Mouse (Mus musculus) midbrain, embryonic 13.5 days (tissue): ENCODE measurements at regions not wholly inside any gene's neighbourhood (a gene's known extent, or its start where the extent isn't known, plus 50 kb on each side); places are given as distances from the start of the nearest gene placed in this dataset.

ENCODE experiments used
- ATAC-seq: fragments of 200-750 bp; cut with Nextera tagmentation; 2 replicates; pipeline ENCODE4 v1.8.0; 2017; ENCODE audit warnings: mild to moderate bottlenecking, moderate TSS enrichment, moderate library complexity
- H3K27ac ChIP-seq: fragments of 300-500 bp; sonication (generic); 2 replicates; pipeline ENCODE4 v1.5.1; 2015; ENCODE audit warnings: inconsistent platforms, mild to moderate bottlenecking, moderate library complexity
- H3K27me3 ChIP-seq: fragments of 300-500 bp; sonication (generic); 2 replicates; pipeline ENCODE4 v1.6.1; 2015; ENCODE audit warnings: mild to moderate bottlenecking, inconsistent platforms
- H3K36me3 ChIP-seq: fragments of 300-500 bp; sonication (generic); 2 replicates; pipeline ENCODE4 v1.6.1; 2015; ENCODE audit warnings: mild to moderate bottlenecking, inconsistent platforms
- H3K4me1 ChIP-seq: fragments of 300-500 bp; sonication (generic); replicated peaks from 2 replicates; pipeline ENCODE4 v1.6.1; 2015; ENCODE audit warnings: inconsistent platforms
- H3K4me2 ChIP-seq: fragments of 300-500 bp; sonication (generic); replicated peaks from 2 replicates; pipeline ENCODE4 v1.6.1; 2015; ENCODE audit warnings: moderate library complexity, mild to moderate bottlenecking, inconsistent platforms
- H3K4me3 ChIP-seq: fragments of 300-500 bp; sonication (generic); replicated peaks from 2 replicates; pipeline ENCODE4 v1.5.1; 2015; ENCODE audit warnings: mild to moderate bottlenecking, inconsistent platforms
- H3K9ac ChIP-seq: fragments of 300-500 bp; sonication (generic); replicated peaks from 2 replicates; pipeline ENCODE4 v1.6.1; 2015; ENCODE audit warnings: mild to moderate bottlenecking, inconsistent platforms
- H3K9me3 ChIP-seq: fragments of 300-500 bp; sonication (generic); 2 replicates; pipeline ENCODE4 v1.6.1; 2016; ENCODE audit warnings: mild to moderate bottlenecking, inconsistent platforms
- WGBS: fragments of 180-500 bp; shearing (Covaris S2); methylation state at CpG from one replicate; pipeline ENCODE4 v1.1.7; 2015; 5-methylcytosine and 5-hydroxymethylcytosine counted together

GRCm38 (mm10) chr17:50388715-50389710 lies 95.6 kb upstream of the Dazl start:
- no peak for ATAC-seq
- H3K4me1 ChIP-seq, result no peaks in the 10 kb centered on the region; the same call in 1 of the 2 replicates
- WGBS, result 86% methylated on average over 12 of the region's 12 CpGs
- H3K4me3 ChIP-seq, result no peak overlapping the region
- no peak overlapping the region for H3K27ac ChIP-seq
- H3K9ac ChIP-seq, result no peak overlapping the region
- H3K36me3 ChIP-seq, result no peaks in the 10 kb centered on the region
- no peaks in the 10 kb centered on the region for H3K9me3 ChIP-seq
- H3K4me2 ChIP-seq, result no peak overlapping the region
- no peaks in the 10 kb centered on the region for H3K27me3 ChIP-seq

GRCm38 (mm10) chr17:50390151-50390550 lies 96.7 kb upstream of the Dazl start:
- ATAC-seq, result no peak

GRCm38 (mm10) chr17:50391207-50391606 lies 97.8 kb upstream of the Dazl start:
- Histone ChIP-seq H3K9me3 (no peaks in the 10 kb centered on the region), H3K9ac (no peak overlapping the region), H3K27me3 (no peaks in the 10 kb centered on the region), H3K27ac (no peak overlapping the region), H3K4me1 (no peaks in the 10 kb centered on the region; the same call in 1 of the 2 replicates), H3K4me3 (no peak overlapping the region), H3K4me2 (no peak overlapping the region), H3K36me3 (no peaks in the 10 kb centered on the region)
- 87% methylated on average over 4 of the region's 4 CpGs for WGBS
- ATAC-seq, result no peak

More at GRCm38 (mm10) chr17:50390151-50390550, 96.7 kb upstream of the Dazl start:
- H3K4me2 ChIP-seq, result no peak overlapping the region
- H3K9me3 ChIP-seq, result no peaks in the 10 kb centered on the region
- no peak overlapping the region for H3K27ac ChIP-seq
- H3K27me3 ChIP-seq, result no peaks in the 10 kb centered on the region
- no peak overlapping the region for H3K9ac ChIP-seq
- no peaks in the 10 kb centered on the region; the same call in 1 of the 2 replicates for H3K4me1 ChIP-seq
- no peak overlapping the region for H3K4me3 ChIP-seq
- H3K36me3 ChIP-seq, result no peaks in the 10 kb centered on the region
- 90% methylated on average over 1 of the region's 1 CpGs for WGBS

GRCm38 (mm10) chr17:50391996-50392395 lies 98.6 kb upstream of the Dazl start:
- ATAC-seq, result no peak
- H3K27ac ChIP-seq, result no peak overlapping the region
- no peaks in the 10 kb centered on the region for H3K27me3 ChIP-seq
- no peaks in the 10 kb centered on the region; the same call in 1 of the 2 replicates for H3K4me1 ChIP-seq
- H3K4me2 ChIP-seq, result no peak overlapping the region
- H3K9me3 ChIP-seq, result no peaks in the 10 kb centered on the region
- no peaks in the 10 kb centered on the region for H3K36me3 ChIP-seq
- no peak overlapping the region for H3K4me3 ChIP-seq
- WGBS, result 92% methylated on average over 11 of the region's 11 CpGs
- H3K9ac ChIP-seq, result no peak overlapping the region

- Histone ChIP-seq H3K27me3 (no peaks in the 10 kb centered on the region), H3K9me3 (no peaks in the 10 kb centered on the region), H3K4me3 (no peak overlapping the region), H3K4me1 (no peaks in the 10 kb centered on the region; the same call in 1 of the 2 replicates), H3K36me3 (no peaks in the 10 kb centered on the region), H3K4me2 (no peak overlapping the region), H3K9ac (no peak overlapping the region), H3K27ac (no peak overlapping the region)
- no peak for ATAC-seq
- 89% methylated on average over 6 of the region's 6 CpGs for WGBS
Observed at GRCm38 (mm10) chr17:50392428-50392827, 99.0 kb upstream of the Dazl start.

- no peak overlapping the region for H3K27ac ChIP-seq
- H3K4me3 ChIP-seq, result no peak overlapping the region
- H3K9ac ChIP-seq, result no peak overlapping the region
- no peaks in the 10 kb centered on the region; the same call in 1 of the 2 replicates for H3K4me1 ChIP-seq
- 88% methylated on average over 2 of the region's 2 CpGs for WGBS
- H3K4me2 ChIP-seq, result no peak overlapping the region
- H3K9me3 ChIP-seq, result no peaks in the 10 kb centered on the region
- no peak for ATAC-seq
- no peaks in the 10 kb centered on the region for H3K27me3 ChIP-seq
- H3K36me3 ChIP-seq, result no peaks in the 10 kb centered on the region
Observed at GRCm38 (mm10) chr17:50392966-50393365, 99.5 kb upstream of the Dazl start.

- no peak for ATAC-seq
- Histone ChIP-seq H3K27ac (no peak overlapping the region), H3K9ac (no peak overlapping the region), H3K4me3 (no peak overlapping the region), H3K36me3 (no peaks in the 10 kb centered on the region), H3K9me3 (no peaks in the 10 kb centered on the region), H3K27me3 (no peaks in the 10 kb centered on the region), H3K4me2 (no peak overlapping the region), H3K4me1 (no peaks in the 10 kb centered on the region; the same call in 1 of the 2 replicates)
- 69% methylated on average over 3 of the region's 3 CpGs for WGBS
Observed at GRCm38 (mm10) chr17:50393698-50394097, 100.3 kb upstream of the Dazl start.

GRCm38 (mm10) chr17:50394801-50395200 lies 101.4 kb upstream of the Dazl start:
- WGBS, result 94% methylated on average over 1 of the region's 1 CpGs

GRCm38 (mm10) chr17:50395669-50396068 lies 102.2 kb upstream of the Dazl start:
- WGBS, result 94% methylated on average over 11 of the region's 11 CpGs
- Histone ChIP-seq H3K27ac (no peak overlapping the region), H3K36me3 (no peaks in the 10 kb centered on the region), H3K9ac (no peak overlapping the region), H3K27me3 (no peaks in the 10 kb centered on the region), H3K4me1 (no peaks in the 10 kb centered on the region; the same call in 1 of the 2 replicates), H3K9me3 (no peaks in the 10 kb centered on the region), H3K4me2 (no peak overlapping the region), H3K4me3 (no peak overlapping the region)
- ATAC-seq, result no peak

More at GRCm38 (mm10) chr17:50394801-50395200, 101.4 kb upstream of the Dazl start:
- H3K27ac ChIP-seq, result no peak overlapping the region
- no peaks in the 10 kb centered on the region; the same call in 1 of the 2 replicates for H3K4me1 ChIP-seq
- H3K27me3 ChIP-seq, result no peaks in the 10 kb centered on the region
- no peak overlapping the region for H3K4me3 ChIP-seq
- no peak overlapping the region for H3K4me2 ChIP-seq
- no peak for ATAC-seq
- no peak overlapping the region for H3K9ac ChIP-seq
- no peaks in the 10 kb centered on the region for H3K9me3 ChIP-seq
- H3K36me3 ChIP-seq, result no peaks in the 10 kb centered on the region

GRCm38 (mm10) chr17:50397324-50397723 lies 103.9 kb upstream of the Dazl start:
- Histone ChIP-seq H3K9me3 (no peaks in the 10 kb centered on the region), H3K36me3 (no peaks in the 10 kb centered on the region), H3K27ac (no peak overlapping the region), H3K27me3 (no peaks in the 10 kb centered on the region), H3K4me3 (no peak overlapping the region), H3K4me1 (no peaks in the 10 kb centered on the region; the same call in 1 of the 2 replicates), H3K9ac (no peak overlapping the region), H3K4me2 (no peak overlapping the region)
- ATAC-seq, result no peak
- WGBS, result 78% methylated on average over 4 of the region's 4 CpGs

- H3K27me3 ChIP-seq, result no peaks in the 10 kb centered on the region
- ATAC-seq, result no peak
- WGBS, result 59% methylated on average over 11 of the region's 11 CpGs
- no peak overlapping the region for H3K4me2 ChIP-seq
- no peaks in the 10 kb centered on the region for H3K9me3 ChIP-seq
- H3K4me3 ChIP-seq, result no peak overlapping the region
- no peak overlapping the region for H3K9ac ChIP-seq
- no peaks in the 10 kb centered on the region for H3K4me1 ChIP-seq
- H3K27ac ChIP-seq, result no peak overlapping the region
- no peaks in the 10 kb centered on the region for H3K36me3 ChIP-seq
Observed at GRCm38 (mm10) chr17:50407249-50407990, 101.8 kb upstream of the Plcl2 start.

- WGBS, result 90% methylated on average over 10 of the region's 10 CpGs
- Histone ChIP-seq H3K4me1 (no peaks in the 10 kb centered on the region), H3K27me3 (no peaks in the 10 kb centered on the region), H3K27ac (no peak overlapping the region), H3K9ac (no peak overlapping the region), H3K4me2 (no peak overlapping the region), H3K9me3 (no peaks in the 10 kb centered on the region), H3K36me3 (no peaks in the 10 kb centered on the region), H3K4me3 (no peak overlapping the region)
- ATAC-seq, result no peak
Observed at GRCm38 (mm10) chr17:50408581-50408980, 100.6 kb upstream of the Plcl2 start.
